27 mouse cellular contexts compared by ENCODE assay signal in genomic region chr17:56706515-56706914, GRCm38 (mm10). TPM values are rescaled to one million over a fixed set of nuclear protein-coding genes. Genes with fewer than 3 reads are reported as not detected.
A peak's percentile ranks its signal among the peaks of the same experiment; 100 is the strongest.
DNase-seq lines count a peak whose midpoint lies in the region; ATAC-seq and TF ChIP-seq lines count a peak whose summit lies in the region.
"Had no signal": no experiment of that assay in that cellular context is flagged by ENCODE, and none has a peak within 500 bp of the region (broad histone marks: within the 10 kb centered on the region; RNA-seq: fewer than 3 reads in every experiment).

No protein-coding gene starts in this region.

- peaks cover 100% of the 10 kb centered on the region for H3K36me3 ChIP-seq in liver, embryonic 12.5 days
- H3K36me3 ChIP-seq in liver, postnatal 0 days (replicated peaks; ENCODE audit: insufficient read depth, low read length) = peaks cover 96% of the 10 kb centered on the region
- peaks cover 92% of the 10 kb centered on the region for H3K36me3 ChIP-seq in liver, embryonic 14.5 days (replicated peaks; ENCODE audit: control insufficient read depth, insufficient read depth, low read depth)
- H3K36me3 ChIP-seq in forebrain, embryonic 12.5 days (replicated peaks) = peaks cover 97% of the 10 kb centered on the region

- no peak for TF ChIP-seq CTCF in liver, postnatal 0 days (IDR thresholded peaks at IDR 0.05; ENCODE audit: low read depth)
- no peak for TF ChIP-seq CTCF in liver, embryonic 14.5 days (IDR thresholded peaks at IDR 0.05; ENCODE audit: low read depth)

- DNase-seq in liver, postnatal 0 days = no peak
- no peak for DNase-seq in liver, embryonic 14.5 days (ENCODE audit: low read depth in 3 of 3, low spot score in 3 of 3)
- DNase-seq in frontal cortex, adult 2 months (ENCODE audit: extremely low spot score in 1 of 2, low spot score in 1 of 2) = no peak
- no peak for DNase-seq in thymus, postnatal 36 days
- DNase-seq: adrenal gland, adult 8-10 months; adrenal gland, postnatal 25 days; B cell, adult 2 months; cerebellum, adult 11-12 months; cerebellum, adult 8-10 months; cerebellum, postnatal 10 days; gastrocnemius, postnatal 10 days; gastrocnemius, postnatal 36 days; heart, adult 2 months; heart, postnatal 14 days; heart, postnatal 4 days had no signal

- 0 out of 2 replicates have a peak, but pooled peaks cover 4% of the 10 kb centered on the region for H3K4me1 ChIP-seq in liver, embryonic 12.5 days
- no peaks in the 10 kb centered on the region for H3K4me1 ChIP-seq in liver, postnatal 0 days (ENCODE audit: insufficient read depth)
- H3K4me1 ChIP-seq in liver, embryonic 14.5 days (replicated peaks; ENCODE audit: control insufficient read depth in 2 of 2, insufficient read depth in 2 of 2, low read length in 1 of 2) = 0 out of 4 replicates have a peak, but pooled peaks cover 0 to 3% of the 10 kb centered on the region in 2 experiments
- H3K4me1 ChIP-seq in forebrain, embryonic 12.5 days = no peaks in the 10 kb centered on the region
- H3K4me1 ChIP-seq: embryonic facial prominence, embryonic 12.5 days; embryonic facial prominence, embryonic 15.5 days; forebrain, embryonic 15.5 days; heart, embryonic 10.5 days; heart, embryonic 13.5 days had no signal

- H3K4me3 ChIP-seq in liver, embryonic 12.5 days = no peak overlapping the region
- H3K4me3 ChIP-seq in liver, postnatal 0 days (ENCODE audit: low read depth, low read length) = no peak overlapping the region
- no peak overlapping the region for H3K4me3 ChIP-seq in liver, embryonic 14.5 days (ENCODE audit: insufficient read depth in 1 of 2, low read depth in 2 of 2, low read length in 2 of 2)
- no peak overlapping the region for H3K4me3 ChIP-seq in forebrain, embryonic 12.5 days (replicated peaks)
- H3K4me3 ChIP-seq: embryonic facial prominence, embryonic 12.5 days; embryonic facial prominence, embryonic 15.5 days; forebrain, embryonic 15.5 days; heart, adult 2 months; heart, embryonic 10.5 days; heart, embryonic 13.5 days had no signal

- 79% methylated on average over 1 of the region's 1 CpGs for WGBS in liver, embryonic 12.5 days (ENCODE audit: insufficient replicate concordance)
- WGBS in liver, postnatal 0 days (ENCODE audit: insufficient replicate concordance) = 77% methylated on average over 1 of the region's 1 CpGs
- WGBS in liver, embryonic 14.5 days (ENCODE audit: insufficient replicate concordance) = 62% methylated on average over 1 of the region's 1 CpGs
- 94% methylated on average over 1 of the region's 1 CpGs for WGBS in forebrain, embryonic 12.5 days

- TF ChIP-seq EP300 in liver, postnatal 0 days (IDR thresholded peaks at IDR 0.05; ENCODE audit: low read depth) = no peak
- peak; percentile 57 for TF ChIP-seq EP300 in liver, embryonic 14.5 days (IDR thresholded peaks at IDR 0.05; ENCODE audit: low read depth)

- H3K9ac ChIP-seq in liver, embryonic 12.5 days = no peak overlapping the region
- H3K9ac ChIP-seq in liver, postnatal 0 days (replicated peaks) = no peak overlapping the region
- H3K9ac ChIP-seq in liver, embryonic 14.5 days (replicated peaks) = no peak overlapping the region
- no peak overlapping the region for H3K9ac ChIP-seq in forebrain, embryonic 12.5 days
- H3K9ac ChIP-seq: embryonic facial prominence, embryonic 12.5 days; embryonic facial prominence, embryonic 15.5 days; forebrain, embryonic 15.5 days; heart, embryonic 13.5 days; hindbrain, embryonic 14.5 days had no signal

- no peak overlapping the region for H3K27ac ChIP-seq in liver, embryonic 12.5 days
- H3K27ac ChIP-seq in liver, postnatal 0 days (ENCODE audit: low read depth) = no peak overlapping the region
- no peak overlapping the region for H3K27ac ChIP-seq in liver, embryonic 14.5 days
- no peak overlapping the region for H3K27ac ChIP-seq in forebrain, embryonic 12.5 days
- H3K27ac ChIP-seq: embryonic facial prominence, embryonic 12.5 days; embryonic facial prominence, embryonic 15.5 days; forebrain, embryonic 15.5 days; heart, adult 2 months; heart, embryonic 10.5 days; heart, embryonic 13.5 days; hindbrain, embryonic 14.5 days had no signal

- no peaks in the 10 kb centered on the region for H3K27me3 ChIP-seq in liver, embryonic 12.5 days (replicated peaks)
- no peaks in the 10 kb centered on the region for H3K27me3 ChIP-seq in liver, postnatal 0 days (ENCODE audit: insufficient read depth, low read length)
- no peaks in the 10 kb centered on the region for H3K27me3 ChIP-seq in liver, embryonic 14.5 days (ENCODE audit: control insufficient read depth, insufficient read depth, low read length)
- no peaks in the 10 kb centered on the region for H3K27me3 ChIP-seq in forebrain, embryonic 12.5 days
- H3K27me3 ChIP-seq: CH12.LX; embryonic facial prominence, embryonic 12.5 days; embryonic facial prominence, embryonic 15.5 days; forebrain, embryonic 15.5 days; heart, embryonic 13.5 days had no signal

- H3K9me3 ChIP-seq in liver, embryonic 12.5 days (replicated peaks) = no peaks in the 10 kb centered on the region
- H3K9me3 ChIP-seq in liver, postnatal 0 days (ENCODE audit: low read length) = no peaks in the 10 kb centered on the region
- H3K9me3 ChIP-seq in liver, embryonic 14.5 days (ENCODE audit: control insufficient read depth, low read length) = no peaks in the 10 kb centered on the region
- no peaks in the 10 kb centered on the region for H3K9me3 ChIP-seq in forebrain, embryonic 12.5 days
- H3K9me3 ChIP-seq: embryonic facial prominence, embryonic 12.5 days; embryonic facial prominence, embryonic 15.5 days; forebrain, embryonic 15.5 days; heart, embryonic 10.5 days; heart, embryonic 13.5 days had no signal

- peak; percentile 53 for ATAC-seq in liver, embryonic 12.5 days
- ATAC-seq in liver, postnatal 0 days = no peak
- peak; percentile 60; the same call in 1 of the 2 replicates for ATAC-seq in liver, embryonic 14.5 days (ENCODE audit: insufficient read depth)
- peak; percentile 52 for ATAC-seq in megakaryocyte progenitor cell, adult 5-6 weeks (replicated peaks; ENCODE audit: poor library complexity)
- no peak for ATAC-seq in forebrain, embryonic 12.5 days (ENCODE audit: low FRiP score)
- ATAC-seq: activated CD4-positive, CD25-positive, alpha-beta regulatory T cell, adult 4 months; forebrain, embryonic 15.5 days had no signal

- H3K4me2 ChIP-seq in liver, embryonic 12.5 days = no peak overlapping the region
- no peak overlapping the region for H3K4me2 ChIP-seq in liver, postnatal 0 days (ENCODE audit: low read depth, low read length)
- no peak overlapping the region for H3K4me2 ChIP-seq in liver, embryonic 14.5 days (ENCODE audit: low read depth)
- no peak overlapping the region for H3K4me2 ChIP-seq in forebrain, embryonic 12.5 days
- H3K4me2 ChIP-seq: embryonic facial prominence, embryonic 12.5 days; embryonic facial prominence, embryonic 15.5 days; forebrain, embryonic 15.5 days; heart, embryonic 13.5 days; hindbrain, embryonic 14.5 days had no signal

RNA-seq across cellular contexts. Expression of gene Ndufa11, which starts 11.1 kb away (rescaled TPM):
- 265 and 282 TPM in 2 replicates for polyA plus RNA-seq in liver, embryonic 12.5 days (2016; fragmentation: Nextera tagmentation; extraction: Ambion mirVana)
- polyA plus RNA-seq in liver, postnatal 0 days (2015; fragmentation: Nextera tagmentation; extraction: Ambion mirVana) = 281 and 298 TPM in 2 replicates
- 119 and 215 TPM in 2 replicates for polyA plus RNA-seq in liver, embryonic 14.5 days (2012; rRNA removed)
- 276 and 284 TPM in 2 replicates for polyA plus RNA-seq in liver, embryonic 14.5 days (2014; fragmentation: Nextera tagmentation; extraction: Ambion mirVana)
- total RNA-seq in megakaryocyte progenitor cell, adult 5-6 weeks (2015) = 102 and 151 TPM in 2 replicates
- total RNA-seq in megakaryocyte progenitor cell, adult 5-6 weeks (2017) = 92.1 and 131 TPM in 2 replicates
- polyA plus RNA-seq in frontal cortex, adult 2 months (2012; rRNA removed) = 336 and 372 TPM in 2 replicates
- polyA plus RNA-seq in forebrain, embryonic 12.5 days (2016; fragmentation: Nextera tagmentation; extraction: Ambion mirVana) = 316 and 323 TPM in 2 replicates

RNA-seq across cellular contexts. Expression of gene Vmac, which starts 11.3 kb away (rescaled TPM):
- polyA plus RNA-seq in liver, embryonic 12.5 days (2016; fragmentation: Nextera tagmentation; extraction: Ambion mirVana) = 3.8 and 4.0 TPM in 2 replicates
- polyA plus RNA-seq in liver, postnatal 0 days (2015; fragmentation: Nextera tagmentation; extraction: Ambion mirVana) = 3.3 and 4.1 TPM in 2 replicates
- polyA plus RNA-seq in liver, embryonic 14.5 days (2012; rRNA removed) = 2.8 and 3.3 TPM in 2 replicates
- polyA plus RNA-seq in liver, embryonic 14.5 days (2014; fragmentation: Nextera tagmentation; extraction: Ambion mirVana) = 3.1 and 3.2 TPM in 2 replicates
- total RNA-seq in megakaryocyte progenitor cell, adult 5-6 weeks (2015) = 8.5 and 12.5 TPM in 2 replicates
- 4.2 and 6.5 TPM in 2 replicates for total RNA-seq in megakaryocyte progenitor cell, adult 5-6 weeks (2017)
- 18.7 and 22.4 TPM in 2 replicates for polyA plus RNA-seq in frontal cortex, adult 2 months (2012; rRNA removed)
- 15.3 and 15.9 TPM in 2 replicates for polyA plus RNA-seq in forebrain, embryonic 12.5 days (2016; fragmentation: Nextera tagmentation; extraction: Ambion mirVana)

RNA-seq across cellular contexts. Expression of gene Ranbp3, which starts 33.4 kb away (rescaled TPM):
- 66.3 and 67.5 TPM in 2 replicates for polyA plus RNA-seq in liver, embryonic 12.5 days (2016; fragmentation: Nextera tagmentation; extraction: Ambion mirVana)
- 19.6 and 21.8 TPM in 2 replicates for polyA plus RNA-seq in liver, postnatal 0 days (2015; fragmentation: Nextera tagmentation; extraction: Ambion mirVana)
- polyA plus RNA-seq in liver, embryonic 14.5 days (2012; rRNA removed) = 40.9 and 42.9 TPM in 2 replicates
- 34.2 and 37.2 TPM in 2 replicates for polyA plus RNA-seq in liver, embryonic 14.5 days (2014; fragmentation: Nextera tagmentation; extraction: Ambion mirVana)
- total RNA-seq in megakaryocyte progenitor cell, adult 5-6 weeks (2015) = 24.8 and 34.3 TPM in 2 replicates
- total RNA-seq in megakaryocyte progenitor cell, adult 5-6 weeks (2017) = 63.3 and 72.8 TPM in 2 replicates
- 103 and 110 TPM in 2 replicates for polyA plus RNA-seq in frontal cortex, adult 2 months (2012; rRNA removed)
- polyA plus RNA-seq in forebrain, embryonic 12.5 days (2016; fragmentation: Nextera tagmentation; extraction: Ambion mirVana) = 119 and 121 TPM in 2 replicates

RNA-seq across cellular contexts. Expression of gene Nrtn, which starts 50.8 kb away (rescaled TPM):
- polyA plus RNA-seq in liver, embryonic 12.5 days (2016; fragmentation: Nextera tagmentation; extraction: Ambion mirVana) = 3.2 and 4.1 TPM in 2 replicates
- 1.2 and 2.2 TPM in 2 replicates for polyA plus RNA-seq in liver, postnatal 0 days (2015; fragmentation: Nextera tagmentation; extraction: Ambion mirVana)
- 1.0 and 1.6 TPM in 2 replicates for polyA plus RNA-seq in liver, embryonic 14.5 days (2012; rRNA removed)
- polyA plus RNA-seq in liver, embryonic 14.5 days (2014; fragmentation: Nextera tagmentation; extraction: Ambion mirVana) = 1.7 and 1.9 TPM in 2 replicates
- not detected in 2 replicates for total RNA-seq in megakaryocyte progenitor cell, adult 5-6 weeks (2015)
- not detected in 2 replicates for total RNA-seq in megakaryocyte progenitor cell, adult 5-6 weeks (2017)
- 5.9 and 7.4 TPM in 2 replicates for polyA plus RNA-seq in frontal cortex, adult 2 months (2012; rRNA removed)
- polyA plus RNA-seq in forebrain, embryonic 12.5 days (2016; fragmentation: Nextera tagmentation; extraction: Ambion mirVana) = 3.2 and 5.9 TPM in 2 replicates
- total RNA-seq: granulocyte monocyte progenitor cell, adult 5-6 weeks had no signal
- polyA plus RNA-seq: activated CD4-positive, CD25-positive, alpha-beta regulatory T cell, adult 4 months had no signal

RNA-seq across cellular contexts. Expression of gene Dus3l, which starts 58.0 kb away (rescaled TPM):
- polyA plus RNA-seq in liver, embryonic 12.5 days (2016; fragmentation: Nextera tagmentation; extraction: Ambion mirVana) = 24.1 and 24.6 TPM in 2 replicates
- 9.1 TPM in 2 replicates for polyA plus RNA-seq in liver, postnatal 0 days (2015; fragmentation: Nextera tagmentation; extraction: Ambion mirVana)
- 18.1 and 19.3 TPM in 2 replicates for polyA plus RNA-seq in liver, embryonic 14.5 days (2012; rRNA removed)
- 9.5 and 10.8 TPM in 2 replicates for polyA plus RNA-seq in liver, embryonic 14.5 days (2014; fragmentation: Nextera tagmentation; extraction: Ambion mirVana)
- total RNA-seq in megakaryocyte progenitor cell, adult 5-6 weeks (2015) = 11.2 and 11.7 TPM in 2 replicates
- 19.2 and 20.4 TPM in 2 replicates for total RNA-seq in megakaryocyte progenitor cell, adult 5-6 weeks (2017)
- 145 and 149 TPM in 2 replicates for polyA plus RNA-seq in frontal cortex, adult 2 months (2012; rRNA removed)
- 46.6 and 49.4 TPM in 2 replicates for polyA plus RNA-seq in forebrain, embryonic 12.5 days (2016; fragmentation: Nextera tagmentation; extraction: Ambion mirVana)

Comparison
In these comparisons a context has a peak if more than half of its experiments do, and no peak if none do; other contexts are left out.
1. ATAC-seq: peak in liver, embryonic 12.5 days (single experiment), liver, embryonic 14.5 days (single experiment) and megakaryocyte progenitor cell, adult 5-6 weeks (single experiment); none in liver, postnatal 0 days (single experiment) and forebrain, embryonic 12.5 days (single experiment).